Mouse (Mus musculus) liver, embryonic 14.5 days (tissue): Measurements from ENCODE around the gene Marf1.

Experiments used
- CTCF ChIP-seq: IDR thresholded peaks from 2 replicates; pipeline ENCODE4 v1.5.1; 2016; ENCODE audit warnings: antibody characterized with exemption, low read depth, control low read depth
- EP300 ChIP-seq: IDR thresholded peaks from 2 replicates; pipeline ENCODE4 v1.6.1; 2016; ENCODE audit warnings: antibody characterized with exemption, low read depth

- TF ChIP-seq EP300 = no peak
- TF ChIP-seq CTCF = no peak
Measured at GRCm38 (mm10) chr16:14194164-14194950, 31.2 kb upstream of the Marf1 start.
